Mouse (Mus musculus): ENCODE results near the gene Tesk1.

DNA sequence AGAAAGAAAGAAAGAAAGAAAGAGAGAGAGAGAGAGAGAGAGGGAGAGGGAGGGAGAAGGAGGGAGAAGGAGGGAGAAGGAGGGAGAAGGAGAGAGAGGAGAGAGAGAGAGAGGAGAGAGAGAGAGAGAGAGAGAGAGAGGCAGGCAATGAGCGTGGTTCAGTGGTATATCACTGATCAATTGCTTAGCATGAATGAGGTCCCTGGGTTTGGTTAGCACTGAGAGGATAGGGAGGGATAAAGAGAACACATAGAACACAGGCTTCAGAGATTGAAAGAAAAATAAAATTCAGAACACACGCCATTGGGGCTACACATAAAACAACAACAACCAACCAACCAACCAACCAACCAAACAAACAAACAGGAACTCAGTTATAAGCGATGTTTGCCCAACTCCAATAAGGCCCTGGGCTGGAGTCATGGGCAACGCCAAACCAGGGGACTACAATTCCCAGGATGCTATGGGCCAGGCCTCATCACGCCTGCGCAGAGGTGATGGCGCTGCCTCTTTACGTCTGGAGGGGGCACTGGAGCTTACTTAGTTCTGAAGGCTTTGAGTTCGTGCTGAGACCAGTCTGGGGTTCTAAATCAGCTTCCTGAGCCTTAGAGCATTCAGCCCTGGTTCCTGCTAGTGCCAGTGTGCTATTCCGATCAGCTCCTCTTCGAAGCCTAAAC is 36.3 kb downstream of the Tesk1 start:
- TF ChIP-seq MAFK (IDR thresholded peaks at IDR 0.05; ENCODE audit: insufficient read depth, low read depth, low read length), result no peak
- no peak for TF ChIP-seq ZC3H11A (IDR thresholded peaks at IDR 0.05; ENCODE audit: borderline replicate concordance, low read depth, low read length)

All from ES-E14 (cell line).